Mouse (Mus musculus) heart, embryonic 16.5 days (tissue): ENCODE data around the gene Olfr527. TPM values are rescaled to one million over a fixed set of nuclear protein-coding genes. Genes with fewer than 3 reads are reported as not detected.

ENCODE experiments used
- ATAC-seq: fragments of 200-750 bp; cut with Nextera tagmentation; replicated peaks from 2 replicates; pipeline ENCODE4 v1.8.0; 2017; ENCODE audit warnings: moderate number of reproducible peaks; ENCODE audit not compliant: insufficient read depth, low FRiP score; ENCODE audit errors: extremely low read depth
- H3K27ac ChIP-seq: fragments of 300-500 bp; sonication (generic); 2 replicates; pipeline ENCODE4 v1.5.1; 2014; ENCODE audit warnings: mild to moderate bottlenecking, low read length, control low read depth, moderate library complexity
- H3K27me3 ChIP-seq: fragments of 300-500 bp; sonication (generic); 2 replicates; pipeline ENCODE4 v1.6.1; 2014; ENCODE audit warnings: low read length, mixed read lengths; ENCODE audit not compliant: control insufficient read depth, insufficient read depth
- H3K36me3 ChIP-seq: fragments of 300-500 bp; sonication (generic); 2 replicates; pipeline ENCODE4 v1.6.1; 2014; ENCODE audit not compliant: control insufficient read depth, insufficient read depth
- H3K4me1 ChIP-seq: fragments of 300-500 bp; sonication (generic); 2 replicates; pipeline ENCODE4 v1.6.1; 2014; ENCODE audit warnings: low read length, mixed read lengths; ENCODE audit not compliant: control insufficient read depth, insufficient read depth
- H3K4me2 ChIP-seq: fragments of 300-500 bp; sonication (generic); 2 replicates; pipeline ENCODE4 v1.6.1; 2014; ENCODE audit warnings: low read depth, mild to moderate bottlenecking, control low read depth, low read length
- H3K4me3 ChIP-seq: fragments of 300-500 bp; sonication (generic); 2 replicates; pipeline ENCODE4 v1.5.1; 2014; ENCODE audit warnings: mild to moderate bottlenecking, control low read depth, low read length
- H3K9ac ChIP-seq: fragments of 300-500 bp; sonication (generic); 2 replicates; pipeline ENCODE4 v1.6.1; 2014; ENCODE audit warnings: low read length, control low read depth
- H3K9me3 ChIP-seq: fragments of 300-500 bp; sonication (generic); replicated peaks from 2 replicates; pipeline ENCODE4 v1.6.1; 2016; ENCODE audit warnings: low read length; ENCODE audit not compliant: control insufficient read depth
- WGBS: fragments of 180-500 bp; shearing (Covaris S2); extraction: QIAGEN DNeasy Blood & Tissue Kit; methylation state at CpG from one replicate; pipeline ENCODE4 v1.1.7; 2014; 5-methylcytosine and 5-hydroxymethylcytosine counted together
- polyA plus RNA-seq: library from polyadenylated mRNA; unstranded; fragments of >200 nt; fragmentation: Nextera tagmentation; extraction: Ambion mirVana; gene quantifications from 2 replicates; pipeline ENCODE4 v1.2.1, GENCODE M21; 2015

Gene Olfr527
- polyA plus RNA-seq: not detected in 2 replicates

GRCm38 (mm10) chr7:140333717-140334116 is at the start of gene Olfr527:
Gene Olfr527 (plus strand): TSS chr7:140334017.
- WGBS: 62% methylated on average over 2 of the region's 2 CpGs
- Histone ChIP-seq H3K9me3 (no peaks in the 10 kb centered on the region; the same call in 1 of the 2 replicates), H3K4me3 (no peak within 1 kb of the TSS), H3K27ac (no peak within 1 kb of the TSS), H3K4me1 (no peaks in the 10 kb centered on the region), H3K9ac (no peak within 1 kb of the TSS), H3K27me3 (no peaks in the 10 kb centered on the region), H3K36me3 (no peaks in the 10 kb centered on the region), H3K4me2 (no peak within 1 kb of the TSS)
- ATAC-seq: no peak

- no peak for ATAC-seq
- Histone ChIP-seq H3K4me2 (no peak overlapping the region), H3K27me3 (no peaks in the 10 kb centered on the region), H3K9ac (no peak overlapping the region), H3K4me1 (no peaks in the 10 kb centered on the region), H3K27ac (no peak overlapping the region), H3K4me3 (no peak overlapping the region), H3K9me3 (no peaks in the 10 kb centered on the region), H3K36me3 (no peaks in the 10 kb centered on the region)
- 79% methylated on average over 9 of the region's 9 CpGs for WGBS
Measured at GRCm38 (mm10) chr7:140295746-140296145, 38.1 kb upstream of the Olfr527 start.

GRCm38 (mm10) chr7:140296876-140297275 is 36.9 kb upstream of the Olfr527 start:
- Histone ChIP-seq H3K4me3 (no peak overlapping the region), H3K36me3 (no peaks in the 10 kb centered on the region), H3K4me1 (no peaks in the 10 kb centered on the region), H3K27me3 (no peaks in the 10 kb centered on the region), H3K9ac (no peak overlapping the region), H3K4me2 (no peak overlapping the region), H3K9me3 (no peaks in the 10 kb centered on the region), H3K27ac (no peak overlapping the region)
- 72% methylated on average over 6 of the region's 6 CpGs for WGBS
- ATAC-seq: no peak

- WGBS: 67% methylated on average over 3 of the region's 3 CpGs
- ATAC-seq: no peak
- no peaks in the 10 kb centered on the region for H3K27me3 ChIP-seq
- no peak overlapping the region for H3K4me3 ChIP-seq
- no peak overlapping the region for H3K9ac ChIP-seq
- no peak overlapping the region for H3K4me2 ChIP-seq
- no peaks in the 10 kb centered on the region for H3K4me1 ChIP-seq
- H3K36me3 ChIP-seq: no peaks in the 10 kb centered on the region
- no peak overlapping the region for H3K27ac ChIP-seq
- H3K9me3 ChIP-seq: no peaks in the 10 kb centered on the region
Measured at GRCm38 (mm10) chr7:140299416-140299815, 34.4 kb upstream of the Olfr527 start.

GRCm38 (mm10) chr7:140319861-140320385 is 13.9 kb upstream of the Olfr527 start:
- H3K9me3 ChIP-seq: no peaks in the 10 kb centered on the region
- no peak for ATAC-seq
- H3K4me3 ChIP-seq: no peak overlapping the region
- no peak overlapping the region for H3K9ac ChIP-seq
- H3K4me1 ChIP-seq: no peaks in the 10 kb centered on the region
- no peaks in the 10 kb centered on the region for H3K27me3 ChIP-seq
- 78% methylated on average over 3 of the region's 3 CpGs for WGBS
- no peaks in the 10 kb centered on the region for H3K36me3 ChIP-seq
- H3K27ac ChIP-seq: no peak overlapping the region
- H3K4me2 ChIP-seq: no peak overlapping the region

- Histone ChIP-seq H3K9me3 (no peaks in the 10 kb centered on the region), H3K27me3 (no peaks in the 10 kb centered on the region), H3K9ac (no peak within 1 kb of the TSS), H3K4me2 (no peak within 1 kb of the TSS), H3K27ac (no peak within 1 kb of the TSS), H3K36me3 (no peaks in the 10 kb centered on the region), H3K4me3 (no peak within 1 kb of the TSS), H3K4me1 (no peaks in the 10 kb centered on the region)
- no peak for ATAC-seq
- WGBS: 52% methylated on average over 1 of the region's 1 CpGs
Measured at GRCm38 (mm10) chr7:140320558-140320957, 13.3 kb upstream of the Olfr527 start, which contains the start of gene Olfr525. Gene Olfr525 (plus strand): TSS chr7:140320858.

GRCm38 (mm10) chr7:140321135-140321534 is 12.7 kb upstream of the Olfr527 start:
- Histone ChIP-seq H3K36me3 (no peaks in the 10 kb centered on the region), H3K4me1 (no peaks in the 10 kb centered on the region), H3K4me3 (no peak overlapping the region), H3K27me3 (no peaks in the 10 kb centered on the region), H3K9me3 (no peaks in the 10 kb centered on the region), H3K27ac (no peak overlapping the region), H3K4me2 (no peak overlapping the region), H3K9ac (no peak overlapping the region)
- peak; percentile 68 for ATAC-seq

- no peak for ATAC-seq
- H3K4me1 ChIP-seq: no peaks in the 10 kb centered on the region
- no peaks in the 10 kb centered on the region for H3K27me3 ChIP-seq
- no peaks in the 10 kb centered on the region; the same call in 1 of the 2 replicates for H3K9me3 ChIP-seq
- no peak overlapping the region for H3K4me2 ChIP-seq
- 29% methylated on average over 1 of the region's 1 CpGs for WGBS
- H3K4me3 ChIP-seq: no peak overlapping the region
- no peaks in the 10 kb centered on the region for H3K36me3 ChIP-seq
- H3K9ac ChIP-seq: no peak overlapping the region
- no peak overlapping the region for H3K27ac ChIP-seq
Measured at GRCm38 (mm10) chr7:140329766-140330304, 4.0 kb upstream of the Olfr527 start.

GRCm38 (mm10) chr7:140361571-140361970 is 27.8 kb downstream of the Olfr527 start, which contains the start of gene Olfr60:
Gene Olfr60 (minus strand): TSS chr7:140361671.
- 54% methylated on average over 3 of the region's 3 CpGs for WGBS
- H3K27me3 ChIP-seq: no peaks in the 10 kb centered on the region
- no peak within 1 kb of the TSS for H3K4me2 ChIP-seq
- ATAC-seq: no peak
- H3K9me3 ChIP-seq: no peaks in the 10 kb centered on the region
- no peak within 1 kb of the TSS for H3K9ac ChIP-seq
- no peak within 1 kb of the TSS for H3K4me3 ChIP-seq
- H3K4me1 ChIP-seq: no peaks in the 10 kb centered on the region
- no peaks in the 10 kb centered on the region for H3K36me3 ChIP-seq
- H3K27ac ChIP-seq: no peak within 1 kb of the TSS
